Mouse (Mus musculus) stomach, embryonic 15.5 days (tissue): ENCODE data around the gene Sar1a. TPM values are rescaled to one million over a fixed set of nuclear protein-coding genes. Genes with fewer than 3 reads are reported as not detected.
A peak's percentile ranks its signal among the peaks of the same experiment; 100 is the strongest.

Experiments used
- ATAC-seq: fragments of 200-750 bp; cut with Nextera tagmentation; 2 replicates; pipeline ENCODE4 v1.8.0; 2017; ENCODE audit warnings: low read depth, moderate number of reproducible peaks, moderate TSS enrichment; ENCODE audit not compliant: insufficient read depth, low FRiP score
- H3K27ac ChIP-seq: fragments of 300-500 bp; sonication (generic); 2 replicates; pipeline ENCODE4 v1.5.1; 2015; ENCODE audit warnings: mild to moderate bottlenecking, inconsistent platforms
- H3K27me3 ChIP-seq: fragments of 300-500 bp; sonication (generic); replicated peaks from 2 replicates; pipeline ENCODE4 v1.6.1; 2015; ENCODE audit warnings: inconsistent platforms
- H3K36me3 ChIP-seq: fragments of 300-500 bp; sonication (generic); 2 replicates; pipeline ENCODE4 v1.6.1; 2015; ENCODE audit warnings: inconsistent platforms
- H3K4me1 ChIP-seq: fragments of 300-500 bp; sonication (generic); 2 replicates; pipeline ENCODE4 v1.6.1; 2015; ENCODE audit warnings: inconsistent platforms
- H3K4me2 ChIP-seq: fragments of 300-500 bp; sonication (generic); 2 replicates; pipeline ENCODE4 v1.6.1; 2015; ENCODE audit warnings: mild to moderate bottlenecking, inconsistent platforms
- H3K4me3 ChIP-seq: fragments of 300-500 bp; sonication (generic); replicated peaks from 2 replicates; pipeline ENCODE4 v1.5.1; 2015; ENCODE audit warnings: inconsistent platforms
- H3K9ac ChIP-seq: fragments of 300-500 bp; sonication (generic); 2 replicates; pipeline ENCODE4 v1.6.1; 2015; ENCODE audit warnings: inconsistent platforms
- H3K9me3 ChIP-seq: fragments of 300-500 bp; sonication (generic); 2 replicates; pipeline ENCODE4 v1.6.1; 2016; ENCODE audit warnings: inconsistent platforms
- WGBS: fragments of 180-500 bp; shearing (Covaris S2); methylation state at CpG from one replicate; pipeline ENCODE4 v1.1.7; 2015; 5-methylcytosine and 5-hydroxymethylcytosine counted together
- polyA plus RNA-seq: library from polyadenylated mRNA; unstranded; fragments of >200 nt; fragmentation: Nextera tagmentation; extraction: Ambion mirVana; gene quantifications from 2 replicates; pipeline ENCODE4 v1.2.1, GENCODE M21; 2015

The Sar1a gene
- polyA plus RNA-seq, 1 experiment from 2014 or later, result 215 TPM

DNA sequence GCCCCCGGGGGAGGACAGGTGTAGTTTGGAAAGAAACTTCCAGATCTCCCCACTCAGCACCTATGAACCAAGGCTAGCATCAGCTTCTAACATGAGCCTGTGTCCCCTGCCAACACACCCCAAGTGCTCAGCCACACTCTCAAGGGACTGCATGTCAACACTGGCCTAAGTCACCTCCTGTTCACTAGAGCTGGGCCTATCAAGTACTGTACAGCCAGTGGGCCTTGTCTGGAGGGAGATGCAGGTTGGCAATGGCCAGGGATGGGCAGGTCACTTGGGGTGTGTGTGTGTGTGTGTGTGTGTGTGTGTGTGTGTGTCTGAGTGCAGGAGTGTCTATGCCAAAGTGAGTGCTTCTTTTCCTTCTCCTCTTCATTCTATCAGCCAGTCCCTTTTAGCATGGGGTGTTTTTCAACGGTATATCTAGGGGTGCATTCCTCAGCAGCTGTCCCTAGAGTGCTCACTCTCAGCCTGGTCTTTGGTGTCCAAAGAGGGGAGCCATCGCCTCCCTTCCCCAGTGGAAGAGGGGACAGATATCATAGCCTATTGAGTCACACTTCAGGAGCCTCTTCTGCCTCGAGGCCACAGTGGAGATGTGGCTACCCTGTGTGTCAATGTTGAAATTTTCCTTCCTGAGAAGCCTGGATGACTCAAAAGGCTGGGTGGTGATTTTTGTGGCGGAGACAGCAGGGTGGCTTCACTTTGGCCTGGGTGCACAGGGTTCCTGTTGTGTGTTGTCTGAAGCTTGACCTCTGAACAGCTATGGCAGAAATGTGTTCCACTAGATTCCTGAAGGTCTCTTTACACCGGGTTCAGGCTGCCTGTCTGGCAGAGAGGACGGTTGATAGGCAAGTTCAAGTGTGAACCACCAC is 36.1 kb downstream of the Sar1a start:
- peaks cover 5% of the 10 kb centered on the region for H3K4me1 ChIP-seq
- no peak for ATAC-seq
- H3K4me2 ChIP-seq, result peak overlapping the region; percentile 61
- 74% methylated on average over 7 of the region's 7 CpGs for WGBS
- H3K9me3 ChIP-seq, result no peaks in the 10 kb centered on the region
- no peak overlapping the region for H3K27ac ChIP-seq
- no peak overlapping the region for H3K9ac ChIP-seq
- no peaks in the 10 kb centered on the region for H3K36me3 ChIP-seq
- H3K27me3 ChIP-seq, result no peaks in the 10 kb centered on the region
- peak overlapping the region; percentile 49 for H3K4me3 ChIP-seq

DNA sequence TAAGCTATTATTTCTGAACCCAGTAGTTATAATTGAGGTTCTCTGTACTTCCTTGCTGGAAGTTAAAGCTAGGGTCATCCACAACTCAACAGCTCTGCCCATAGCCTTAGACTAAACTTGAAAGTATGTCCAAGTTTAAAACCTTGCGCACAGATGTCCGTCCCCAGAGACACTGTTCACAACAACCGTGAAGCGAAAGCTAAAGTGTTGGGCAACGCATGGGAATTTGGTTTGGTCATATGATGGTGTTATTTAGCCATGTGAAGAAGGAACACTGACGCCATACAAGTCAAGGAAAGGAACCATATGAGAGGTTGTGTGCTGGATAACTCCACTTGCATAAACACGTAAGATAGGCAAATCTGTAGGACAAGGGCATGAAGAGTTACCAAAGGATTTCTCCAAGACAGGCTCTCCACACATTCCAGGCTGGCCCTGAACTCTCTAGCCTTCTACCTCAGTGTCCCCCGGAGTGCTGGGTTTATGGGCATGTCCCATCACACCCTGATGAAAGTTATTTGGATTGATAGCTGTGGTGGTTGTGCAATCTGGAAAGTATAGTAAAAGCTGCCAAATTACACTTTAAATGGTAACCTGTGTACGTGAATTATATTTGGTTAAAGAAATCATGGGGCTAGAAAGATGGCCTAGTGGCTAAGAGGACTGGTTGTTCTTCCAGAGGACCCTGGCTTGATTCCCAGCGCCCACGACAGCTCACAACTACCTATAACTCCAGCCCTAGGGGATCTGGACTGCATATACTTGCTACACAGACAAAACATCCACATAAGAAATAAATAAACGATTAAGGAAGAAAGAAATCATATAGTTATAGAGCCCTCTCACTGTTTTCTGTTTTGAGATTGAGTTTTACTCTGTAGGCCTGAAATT is 37.6 kb downstream of the Sar1a start:
- Histone ChIP-seq H3K4me3 (no peak overlapping the region), H3K9me3 (no peaks in the 10 kb centered on the region), H3K36me3 (no peaks in the 10 kb centered on the region), H3K27ac (no peak overlapping the region), H3K4me2 (no peak overlapping the region), H3K27me3 (no peaks in the 10 kb centered on the region), H3K4me1 (peaks cover 5% of the 10 kb centered on the region), H3K9ac (no peak overlapping the region)
- WGBS, result 85% methylated on average over 12 of the region's 12 CpGs
- no peak for ATAC-seq

DNA sequence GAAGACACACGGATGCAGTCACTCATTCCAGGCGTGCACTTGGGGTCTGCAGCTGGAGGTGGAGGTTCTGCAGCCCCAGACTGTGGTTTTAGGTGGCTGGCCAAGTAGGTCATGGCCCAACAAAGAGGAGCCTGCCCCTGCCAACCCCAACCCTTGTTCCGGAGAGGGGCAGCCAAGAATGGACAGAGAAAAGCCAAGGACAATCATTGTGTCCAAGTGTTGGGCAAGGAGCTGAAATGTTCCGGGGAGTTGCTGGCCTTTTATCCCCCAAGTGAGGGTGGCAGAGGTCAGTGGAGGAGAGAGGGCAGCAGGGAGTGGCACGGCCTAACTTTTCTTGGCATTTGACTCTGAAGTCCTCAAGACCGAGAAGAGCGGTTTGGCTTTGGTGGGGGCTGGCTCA is 40.2 kb downstream of the Sar1a start:
- H3K9me3 ChIP-seq, result no peaks in the 10 kb centered on the region
- WGBS, result 86% methylated on average over 7 of the region's 7 CpGs
- no peak overlapping the region for H3K4me3 ChIP-seq
- no peak overlapping the region for H3K9ac ChIP-seq
- no peaks in the 10 kb centered on the region for H3K27me3 ChIP-seq
- no peak for ATAC-seq
- no peak overlapping the region for H3K27ac ChIP-seq
- H3K4me1 ChIP-seq, result no peaks in the 10 kb centered on the region
- no peaks in the 10 kb centered on the region for H3K36me3 ChIP-seq
- no peak overlapping the region for H3K4me2 ChIP-seq

DNA sequence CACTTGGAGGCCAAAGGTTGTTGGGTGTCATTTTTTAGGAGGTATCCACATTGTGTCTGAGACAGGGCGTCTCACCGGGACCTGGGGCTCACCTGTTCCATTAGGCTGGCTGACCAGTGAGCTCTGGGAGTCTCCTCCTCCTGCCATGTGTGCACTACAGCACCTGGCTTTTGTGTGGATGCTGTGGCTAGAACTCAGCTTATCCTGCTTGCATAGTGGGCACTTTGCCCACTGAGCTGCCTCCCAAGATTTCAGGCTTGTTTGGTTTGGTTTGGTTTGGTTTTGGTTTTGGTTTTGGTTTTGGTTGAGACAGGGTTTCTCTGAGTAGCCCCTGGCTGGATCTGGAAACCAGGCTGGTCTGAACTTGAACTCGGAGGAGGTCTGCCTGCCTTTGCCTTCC is 42.1 kb downstream of the Sar1a start:
- H3K36me3 ChIP-seq, result no peaks in the 10 kb centered on the region

DNA sequence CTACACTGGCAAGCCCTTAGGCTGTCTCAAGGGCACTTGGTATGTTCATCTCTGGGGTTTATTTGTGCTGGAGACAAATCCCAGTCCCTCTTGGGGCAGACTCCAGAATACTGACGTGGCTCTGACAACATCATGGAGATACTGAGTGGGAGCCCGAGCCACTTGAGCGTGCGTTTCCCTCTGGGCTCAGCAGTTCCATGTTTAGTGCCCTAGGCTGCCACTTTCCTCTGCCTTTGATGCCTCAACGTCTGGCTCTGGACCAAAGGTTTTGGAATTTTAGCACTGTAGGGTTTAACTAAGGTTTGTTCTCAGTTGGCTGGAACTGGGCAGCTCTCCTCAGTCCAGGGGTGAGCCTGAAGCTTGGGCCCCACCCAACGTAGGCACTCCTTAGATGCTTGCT is 43.2 kb downstream of the Sar1a start:
- no peak for ATAC-seq
- no peak overlapping the region for H3K4me2 ChIP-seq
- no peak overlapping the region for H3K9ac ChIP-seq
- no peak overlapping the region for H3K4me3 ChIP-seq
- H3K4me1 ChIP-seq, result no peaks in the 10 kb centered on the region
- WGBS, result 71% methylated on average over 6 of the region's 6 CpGs
- no peaks in the 10 kb centered on the region for H3K27me3 ChIP-seq
- no peak overlapping the region for H3K27ac ChIP-seq
- no peaks in the 10 kb centered on the region for H3K36me3 ChIP-seq
- no peaks in the 10 kb centered on the region for H3K9me3 ChIP-seq

More for the DNA sequence above, 42.1 kb downstream of the Sar1a start:
- WGBS, result 62% methylated on average over 3 of the region's 3 CpGs
- no peaks in the 10 kb centered on the region for H3K9me3 ChIP-seq
- no peaks in the 10 kb centered on the region for H3K4me1 ChIP-seq
- H3K27ac ChIP-seq, result no peak overlapping the region
- no peak overlapping the region for H3K4me2 ChIP-seq
- no peak overlapping the region for H3K9ac ChIP-seq
- no peak for ATAC-seq
- no peaks in the 10 kb centered on the region for H3K27me3 ChIP-seq
- no peak overlapping the region for H3K4me3 ChIP-seq

DNA sequence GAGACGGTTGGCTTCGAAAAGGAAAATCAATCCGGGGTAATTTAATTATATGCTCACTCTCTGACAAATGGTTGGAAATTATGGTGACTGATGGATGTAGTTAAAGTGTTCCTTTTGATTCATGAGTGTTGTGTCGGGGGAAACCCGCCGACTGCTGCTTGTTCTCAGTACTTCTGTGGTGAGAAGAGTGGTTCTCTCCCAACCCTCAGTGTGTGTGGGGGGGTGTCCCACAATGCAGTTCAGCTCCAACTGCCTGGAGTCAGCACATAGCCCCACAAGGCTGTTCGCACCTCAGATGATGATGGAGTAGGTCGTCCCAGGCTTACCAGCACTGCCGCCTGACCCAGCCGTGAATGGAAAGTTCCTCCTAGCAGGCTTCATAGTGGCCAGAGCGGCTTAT is 49.1 kb downstream of the Sar1a start:
- no peaks in the 10 kb centered on the region; the same call in 1 of the 2 replicates for H3K4me1 ChIP-seq
- ATAC-seq, result no peak
- H3K4me2 ChIP-seq, result no peak overlapping the region
- no peaks in the 10 kb centered on the region for H3K9me3 ChIP-seq
- H3K27ac ChIP-seq, result no peak overlapping the region
- H3K4me3 ChIP-seq, result no peak overlapping the region
- H3K36me3 ChIP-seq, result no peaks in the 10 kb centered on the region
- no peaks in the 10 kb centered on the region for H3K27me3 ChIP-seq
- H3K9ac ChIP-seq, result no peak overlapping the region
- 51% methylated on average over 11 of the region's 11 CpGs for WGBS

DNA sequence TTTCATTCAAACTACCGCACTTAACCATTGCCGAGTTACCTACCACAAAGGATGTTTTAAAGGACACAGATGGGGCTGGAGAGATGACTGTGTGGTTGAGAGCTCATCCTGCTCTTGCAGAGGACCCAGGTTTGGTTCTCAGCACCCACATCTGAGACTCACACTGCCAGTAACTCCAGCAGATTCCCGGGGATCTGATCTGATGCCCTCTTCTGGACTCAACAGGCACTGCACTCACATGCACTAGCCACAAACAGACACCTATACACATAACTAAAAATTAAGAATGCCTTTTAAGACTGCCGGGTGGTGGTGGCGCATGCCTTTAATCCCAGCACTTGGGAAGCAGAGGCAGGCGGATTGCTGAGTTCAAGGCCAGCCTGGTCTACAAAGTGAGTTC is 50.1 kb downstream of the Sar1a start:
- H3K27me3 ChIP-seq, result no peaks in the 10 kb centered on the region
- no peak overlapping the region for H3K9ac ChIP-seq
- H3K4me3 ChIP-seq, result no peak overlapping the region
- no peak overlapping the region for H3K4me2 ChIP-seq
- no peaks in the 10 kb centered on the region for H3K9me3 ChIP-seq
- no peaks in the 10 kb centered on the region for H3K36me3 ChIP-seq
- WGBS, result 91% methylated on average over 6 of the region's 6 CpGs
- no peak overlapping the region for H3K27ac ChIP-seq
- ATAC-seq, result no peak
- no peaks in the 10 kb centered on the region; the same call in 1 of the 2 replicates for H3K4me1 ChIP-seq

DNA sequence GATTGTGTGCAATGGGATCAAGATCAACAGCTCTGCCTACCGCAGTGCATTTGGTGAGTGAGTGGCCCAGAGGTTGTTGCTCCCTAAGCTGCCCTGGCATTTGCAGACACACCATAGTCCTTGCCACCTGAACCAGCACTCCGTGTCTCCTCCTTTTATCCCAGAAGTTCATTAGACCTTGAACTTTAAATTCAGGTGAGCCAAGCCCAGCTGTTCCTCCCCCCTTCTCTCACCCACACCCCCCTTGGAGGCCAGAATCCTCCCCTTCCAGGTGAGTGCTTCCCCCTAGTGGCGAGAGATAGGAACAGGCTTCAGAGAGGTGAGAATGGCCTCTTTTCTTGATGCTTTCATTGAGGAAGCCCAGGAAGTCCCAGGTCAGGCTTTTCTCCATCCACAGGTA is 54.3 kb downstream of the Sar1a start:
- no peak overlapping the region for H3K27ac ChIP-seq
- no peaks in the 10 kb centered on the region; the same call in 1 of the 2 replicates for H3K4me1 ChIP-seq
- no peak for ATAC-seq

DNA sequence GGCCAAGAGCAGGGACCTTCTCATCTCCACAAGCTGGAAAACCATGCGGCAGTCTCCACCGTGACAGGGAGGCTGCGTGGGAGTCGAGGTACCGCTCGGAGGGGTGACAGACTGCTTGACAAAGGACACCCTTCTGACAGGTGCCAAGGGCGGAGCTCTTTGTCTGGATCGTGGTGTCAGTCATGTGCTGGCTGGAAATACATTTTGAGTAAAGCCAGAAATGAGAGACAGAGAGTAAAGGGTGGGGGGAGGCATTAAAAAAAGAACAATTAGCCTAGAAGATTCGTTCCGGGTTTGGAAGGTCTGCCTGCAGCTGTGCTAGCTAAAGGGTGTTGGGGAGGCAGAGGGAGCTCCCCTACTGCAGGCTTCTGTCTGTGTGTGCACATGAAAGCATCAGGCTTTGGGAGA is 56.6 kb downstream of the Sar1a start:
- no peak overlapping the region for H3K9ac ChIP-seq
- H3K9me3 ChIP-seq, result no peaks in the 10 kb centered on the region
- H3K36me3 ChIP-seq, result 0 out of 2 replicates have a peak, but pooled peaks cover 13% of the 10 kb centered on the region
- H3K4me1 ChIP-seq, result no peaks in the 10 kb centered on the region; the same call in 1 of the 2 replicates
- WGBS, result 62% methylated on average over 10 of the region's 10 CpGs
- H3K4me2 ChIP-seq, result no peak overlapping the region
- no peak overlapping the region for H3K4me3 ChIP-seq
- H3K27ac ChIP-seq, result no peak overlapping the region
- ATAC-seq, result no peak
- H3K27me3 ChIP-seq, result no peaks in the 10 kb centered on the region

More for the DNA sequence above, 54.3 kb downstream of the Sar1a start:
- Histone ChIP-seq H3K36me3 (0 out of 2 replicates have a peak, but pooled peaks cover 5% of the 10 kb centered on the region), H3K9me3 (no peaks in the 10 kb centered on the region), H3K27me3 (no peaks in the 10 kb centered on the region), H3K4me2 (no peak overlapping the region), H3K9ac (no peak overlapping the region), H3K4me3 (no peak overlapping the region)
- 35% methylated on average over 3 of the region's 3 CpGs for WGBS

DNA sequence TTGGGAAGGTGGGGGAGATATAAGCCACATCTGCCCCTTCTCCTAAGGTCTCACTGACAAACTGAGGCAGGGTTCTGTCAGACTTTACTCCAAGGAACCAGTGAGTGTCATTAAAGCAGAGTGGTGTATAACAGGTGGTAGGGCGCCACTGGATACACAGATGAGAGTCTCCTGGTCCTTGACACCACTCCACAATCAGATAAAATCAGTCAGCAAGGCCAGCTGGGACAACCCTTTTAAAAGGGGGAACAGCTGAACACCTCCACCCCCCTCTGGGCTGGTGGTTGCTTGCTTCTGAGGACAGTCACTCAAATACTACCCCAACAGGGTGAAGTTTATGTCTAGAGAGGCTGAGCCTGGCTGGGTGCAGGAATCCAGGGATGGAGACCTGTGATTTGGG is 57.4 kb downstream of the Sar1a start:
- 0 out of 2 replicates have a peak, but pooled peaks cover 19% of the 10 kb centered on the region for H3K36me3 ChIP-seq
- H3K27me3 ChIP-seq, result no peaks in the 10 kb centered on the region
- no peaks in the 10 kb centered on the region for H3K4me1 ChIP-seq
- H3K4me2 ChIP-seq, result no peak overlapping the region
- H3K4me3 ChIP-seq, result no peak overlapping the region
- ATAC-seq, result no peak
- H3K9ac ChIP-seq, result no peak overlapping the region
- 84% methylated on average over 1 of the region's 1 CpGs for WGBS
- no peak overlapping the region for H3K27ac ChIP-seq
- H3K9me3 ChIP-seq, result no peaks in the 10 kb centered on the region

DNA sequence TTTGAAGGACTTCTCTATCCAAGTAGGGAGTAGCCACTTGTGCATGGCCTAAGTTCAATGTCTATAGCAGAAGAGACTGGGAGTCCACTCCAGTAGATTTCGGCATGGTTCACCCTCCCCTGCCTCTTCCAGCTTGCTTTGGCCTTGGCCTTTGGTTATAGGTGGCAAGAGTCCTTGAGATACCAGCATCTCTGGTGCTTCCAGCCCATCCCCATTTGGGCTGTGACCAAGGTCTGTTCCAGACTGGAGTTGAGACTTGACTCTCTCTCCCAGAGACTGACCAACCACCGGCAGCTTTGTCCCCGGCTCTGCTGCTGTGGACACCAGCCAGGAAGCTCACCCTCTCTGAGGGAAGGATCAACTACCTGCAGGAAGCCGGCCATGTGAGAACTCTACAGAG is 58.0 kb downstream of the Sar1a start:
- Histone ChIP-seq H3K27me3 (no peaks in the 10 kb centered on the region), H3K4me1 (no peaks in the 10 kb centered on the region), H3K4me2 (no peak overlapping the region), H3K4me3 (no peak overlapping the region), H3K9ac (no peak overlapping the region), H3K27ac (no peak overlapping the region), H3K9me3 (no peaks in the 10 kb centered on the region), H3K36me3 (0 out of 2 replicates have a peak, but pooled peaks cover 25% of the 10 kb centered on the region)
- WGBS, result 88% methylated on average over 4 of the region's 4 CpGs
- ATAC-seq, result no peak

DNA sequence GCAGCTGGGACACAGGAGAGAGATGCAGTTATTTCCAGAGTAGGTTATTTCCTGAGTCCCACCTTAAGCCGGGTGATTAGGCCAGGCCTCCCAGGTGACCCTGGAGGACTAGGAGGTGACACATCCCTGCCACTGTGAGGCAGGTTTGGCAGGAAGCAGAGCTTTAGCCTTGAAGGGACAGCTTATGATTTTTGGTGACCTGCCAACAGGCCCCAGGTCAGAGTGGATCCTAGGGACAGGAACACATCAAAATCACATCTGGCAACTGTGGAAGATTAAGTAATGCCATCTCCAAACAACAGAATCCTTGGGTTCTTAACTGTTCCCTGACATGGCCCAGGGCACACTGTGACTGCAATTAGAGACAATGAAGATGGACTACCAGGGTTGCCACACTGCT is 61.2 kb downstream of the Sar1a start:
- Histone ChIP-seq H3K4me2 (no peak overlapping the region), H3K4me3 (no peak overlapping the region), H3K36me3 (peaks cover 46% of the 10 kb centered on the region), H3K27me3 (no peaks in the 10 kb centered on the region), H3K27ac (no peak overlapping the region), H3K9ac (no peak overlapping the region), H3K4me1 (no peaks in the 10 kb centered on the region), H3K9me3 (no peaks in the 10 kb centered on the region)
- 81% methylated on average over 1 of the region's 1 CpGs for WGBS
- ATAC-seq, result no peak
